Mouse (Mus musculus) bone marrow macrophage, adult 2 months (primary cell): Measurements from ENCODE around the gene Gm20388. TPM values are rescaled to one million over a fixed set of nuclear protein-coding genes. Genes with fewer than 3 reads are reported as not detected.

Source experiments
- H3K27ac ChIP-seq: 2 replicates; pipeline ENCODE4 v1.5.1; 2012; ENCODE audit warnings: low read depth, low read length; ENCODE audit not compliant: insufficient read depth
- H3K4me1 ChIP-seq: 2 replicates; pipeline ENCODE4 v1.6.1; 2012; ENCODE audit warnings: low read length; ENCODE audit not compliant: control insufficient read depth, insufficient read depth
- H3K4me3 ChIP-seq: 2 replicates; pipeline ENCODE4 v1.5.1; 2012; ENCODE audit warnings: mild to moderate bottlenecking, low read length, moderate library complexity; ENCODE audit not compliant: insufficient read depth
- CTCF ChIP-seq: IDR thresholded peaks from 2 replicates; pipeline ENCODE4 v1.5.1; 2012; ENCODE audit warnings: low read depth, mild to moderate bottlenecking, low read length, moderate library complexity
- POLR2A ChIP-seq: IDR thresholded peaks from 2 replicates; pipeline ENCODE4 v1.6.1; 2012; ENCODE audit warnings: mild to moderate bottlenecking, low read depth, low read length, borderline replicate concordance
- polyA plus RNA-seq: library from polyadenylated mRNA; stranded (reverse); fragments of >200 nt; gene quantifications from 2 replicates; pipeline ENCODE4 v1.2.4, GENCODE M21; 2012; ENCODE audit not compliant: missing spikeins, insufficient read depth, insufficient read length

The Gm20388 gene
- polyA plus RNA-seq, 1 experiment: 32.7 TPM

GRCm38 (mm10) chr8:122142428-122142827 lies 2231.8 kb downstream of the Gm20388 start:
- Histone ChIP-seq H3K4me1 (peaks cover 50% of the 10 kb centered on the region), H3K27ac (no peak overlapping the region), H3K4me3 (no peak overlapping the region)
- no peak for TF ChIP-seq CTCF
- no peak for TF ChIP-seq POLR2A

- TF ChIP-seq POLR2A (no peak), CTCF (no peak)
- peaks cover 56% of the 10 kb centered on the region for H3K4me1 ChIP-seq
- no peak overlapping the region for H3K27ac ChIP-seq
- no peak overlapping the region for H3K4me3 ChIP-seq
These were observed 2232.6 kb downstream of the Gm20388 start for GRCm38 (mm10) chr8:122143231-122143630.

GRCm38 (mm10) chr8:122144729-122145311 lies 2234.2 kb downstream of the Gm20388 start:
- H3K4me3 ChIP-seq: no peak overlapping the region
- TF ChIP-seq POLR2A: no peak
- TF ChIP-seq CTCF: no peak
- H3K27ac ChIP-seq: peak overlapping the region; percentile 56
- peaks cover 66% of the 10 kb centered on the region for H3K4me1 ChIP-seq

- no peak overlapping the region for H3K27ac ChIP-seq
- no peak for TF ChIP-seq CTCF
- TF ChIP-seq POLR2A: no peak
- H3K4me3 ChIP-seq: no peak overlapping the region
- H3K4me1 ChIP-seq: peaks cover 55% of the 10 kb centered on the region
These were observed 2238.4 kb downstream of the Gm20388 start for GRCm38 (mm10) chr8:122149045-122149444.

GRCm38 (mm10) chr8:122149606-122150005 lies 2239.0 kb downstream of the Gm20388 start:
- H3K27ac ChIP-seq: no peak overlapping the region
- peaks cover 53% of the 10 kb centered on the region for H3K4me1 ChIP-seq
- no peak overlapping the region for H3K4me3 ChIP-seq
- TF ChIP-seq CTCF (no peak), POLR2A (no peak)

GRCm38 (mm10) chr8:122151541-122151940 lies 2240.9 kb downstream of the Gm20388 start:
- Histone ChIP-seq H3K27ac (no peak overlapping the region), H3K4me3 (no peak overlapping the region), H3K4me1 (peaks cover 57% of the 10 kb centered on the region)
- TF ChIP-seq POLR2A: no peak
- TF ChIP-seq CTCF: no peak

- H3K4me3 ChIP-seq: no peak overlapping the region
- peaks cover 34% of the 10 kb centered on the region for H3K4me1 ChIP-seq
- no peak overlapping the region for H3K27ac ChIP-seq
- TF ChIP-seq POLR2A (no peak), CTCF (no peak)
These were observed 2244.5 kb downstream of the Gm20388 start for GRCm38 (mm10) chr8:122155082-122155643.

GRCm38 (mm10) chr8:122155964-122156363 lies 2245.3 kb downstream of the Gm20388 start:
- TF ChIP-seq CTCF (no peak), POLR2A (no peak)
- H3K4me1 ChIP-seq: peaks cover 41% of the 10 kb centered on the region
- H3K4me3 ChIP-seq: no peak overlapping the region
- no peak overlapping the region for H3K27ac ChIP-seq

GRCm38 (mm10) chr8:122157689-122158088 lies 2247.0 kb downstream of the Gm20388 start:
- H3K4me3 ChIP-seq: no peak overlapping the region
- TF ChIP-seq CTCF (no peak), POLR2A (no peak)
- H3K27ac ChIP-seq: no peak overlapping the region
- H3K4me1 ChIP-seq: peaks cover 41% of the 10 kb centered on the region

- H3K4me1 ChIP-seq: peaks cover 31% of the 10 kb centered on the region
- TF ChIP-seq CTCF (no peak), POLR2A (no peak)
- H3K4me3 ChIP-seq: no peak overlapping the region
- peak overlapping the region; percentile 76 for H3K27ac ChIP-seq
These were observed 2249.5 kb downstream of the Gm20388 start for GRCm38 (mm10) chr8:122160165-122160564.

- no peak for TF ChIP-seq POLR2A
- peak; percentile 75 for TF ChIP-seq CTCF
- Histone ChIP-seq H3K27ac (no peak overlapping the region), H3K4me3 (no peak overlapping the region), H3K4me1 (peaks cover 14% of the 10 kb centered on the region)
These were observed 2252.4 kb downstream of the Gm20388 start for GRCm38 (mm10) chr8:122162992-122163391.
